Mouse (Mus musculus) ovary, adult 2 months (tissue): ENCODE measurements around the gene Prl3b1. TPM values are rescaled to one million over a fixed set of nuclear protein-coding genes. Genes with fewer than 3 reads are reported as not detected.

Experiments used
- polyA plus RNA-seq: library from polyadenylated mRNA; depleted of rRNA; stranded (reverse); fragments of >200 nt; gene quantifications from 2 replicates; pipeline ENCODE4 v1.2.3, GENCODE M21; 2012; rRNA removed

The Prl3b1 gene
- polyA plus RNA-seq = not detected in 2 replicates

GRCm38 (mm10) chr13:27241547-27241946 lies at the start of gene Prl3b1:
TSS of gene Prl3b1 (plus strand) at chr13:27241847.

GRCm38 (mm10) chr13:27196359-27196758 lies 45.3 kb upstream of the Prl3b1 start, which contains the start of gene Prl3c1:
TSS of gene Prl3c1 (plus strand) at chr13:27196659.

GRCm38 (mm10) chr13:27259136-27259535 lies 17.5 kb downstream of the Prl3b1 start, which contains the start of gene Prl3a1:
TSS of gene Prl3a1 (plus strand) at chr13:27259436.

Other genes starting within 250 kb of the Prl3b1 start
- not detected in 2 replicates for gene Prl, start 184.3 kb upstream of the Prl3b1 start, polyA plus RNA-seq
- not detected in 2 replicates for gene Prl3d1, start 147.7 kb upstream of the Prl3b1 start, polyA plus RNA-seq
- not detected in 2 replicates for gene Prl3d2, start 120.1 kb upstream of the Prl3b1 start, polyA plus RNA-seq
- not detected in 2 replicates for gene Prl3d3, start 85.1 kb upstream of the Prl3b1 start, polyA plus RNA-seq
- gene Prl3c1, start 45.2 kb upstream of the Prl3b1 start, polyA plus RNA-seq = not detected in 2 replicates
- not detected in 2 replicates for gene Prl3a1, start 17.6 kb downstream of the Prl3b1 start, polyA plus RNA-seq
- not detected in 2 replicates for gene Prl6a1, start 70.8 kb downstream of the Prl3b1 start, polyA plus RNA-seq
- not detected in 2 replicates for gene Prl8a2, start 103.8 kb downstream of the Prl3b1 start, polyA plus RNA-seq
- gene Prl2b1, start 149.0 kb downstream of the Prl3b1 start, polyA plus RNA-seq = not detected in 2 replicates
- gene Prl8a6, start 196.8 kb downstream of the Prl3b1 start, polyA plus RNA-seq = not detected in 2 replicates